Comparison of ENCODE assay signal across 12 mouse cellular contexts in the genomic region with DNA sequence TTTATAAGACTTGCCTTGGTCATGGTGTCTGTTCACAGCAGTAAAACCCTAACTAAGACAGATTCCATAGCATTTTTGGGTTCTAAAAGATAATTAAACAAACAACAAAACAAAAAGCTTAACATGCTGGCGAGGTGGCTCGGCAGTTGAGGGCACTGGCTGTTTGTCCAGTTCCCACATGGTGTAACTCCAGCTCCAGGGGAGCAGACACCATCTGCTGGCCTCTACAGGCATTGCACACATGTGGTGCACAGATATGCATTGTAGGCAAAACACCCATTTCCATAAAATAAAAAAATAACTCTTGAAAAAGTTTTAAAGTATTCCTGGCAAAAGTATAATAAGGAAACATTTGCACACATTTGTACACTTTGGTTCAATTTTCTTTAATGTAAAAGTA. TPM values are rescaled to one million over a fixed set of nuclear protein-coding genes. Genes with fewer than 3 reads are reported as not detected.
DNase-seq lines count a peak whose midpoint lies in the region; ATAC-seq and TF ChIP-seq lines count a peak whose summit lies in the region.
"Had no signal": no experiment of that assay in that cellular context is flagged by ENCODE, and none has a peak within 500 bp of the region (broad histone marks: within the 10 kb centered on the region; RNA-seq: fewer than 3 reads in every experiment).

No protein-coding gene starts in this region.

- H3K4me1 ChIP-seq in kidney, adult 2 months (ENCODE audit: control insufficient read depth, insufficient read depth, low read length), result peaks cover 10% of the 10 kb centered on the region; the same call in 1 of the 2 replicates
- H3K4me1 ChIP-seq in kidney, embryonic 15.5 days, result no peaks in the 10 kb centered on the region
- H3K4me1 ChIP-seq in bone marrow, adult 2 months (ENCODE audit: control insufficient read depth, insufficient read depth, low read length), result no peaks in the 10 kb centered on the region

- DNase-seq in CD4-positive, CD25-positive, alpha-beta regulatory T cell, adult 2 months (ENCODE audit: low read depth, low spot score), result peak; percentile 17
- DNase-seq in kidney, adult 2 months, result no peak
- DNase-seq in 3T3-L1 (ENCODE audit: low read depth, low spot score), result peak; percentile 45
- DNase-seq in T-cell, adult 2 months (ENCODE audit: low spot score), result no peak
- DNase-seq in cerebellum, postnatal 14 days, result no peak
- DNase-seq: gastrocnemius, postnatal 14 days; heart, postnatal 14 days; kidney, postnatal 10 days had no signal

- H3K4me2 ChIP-seq in kidney, embryonic 15.5 days, result no peak overlapping the region

- no peaks in the 10 kb centered on the region for H3K9me3 ChIP-seq in kidney, embryonic 15.5 days (replicated peaks)

- H3K9ac ChIP-seq in kidney, embryonic 15.5 days, result no peak overlapping the region

- no peak for ATAC-seq in CD4-positive, CD25-positive, alpha-beta regulatory T cell, adult 4 months
- no peak for ATAC-seq in kidney, embryonic 15.5 days (replicated peaks; ENCODE audit: low FRiP score)
- ATAC-seq: activated CD4-positive, CD25-positive, alpha-beta regulatory T cell, adult 4 months had no signal

- TF ChIP-seq CTCF in kidney, adult 2 months (conservative IDR thresholded peaks at IDR 0.05; ENCODE audit: insufficient read depth, insufficient read length, low read depth, low read length), result peak; percentile 52
- TF ChIP-seq CTCF in bone marrow, adult 2 months (IDR thresholded peaks at IDR 0.05; ENCODE audit: control insufficient read depth, insufficient read depth, low read length), result peak; percentile 41; the same call in 1 of the 2 replicates

- peaks cover 2% of the 10 kb centered on the region; the same call in 1 of the 2 replicates for H3K36me3 ChIP-seq in kidney, adult 2 months (ENCODE audit: control insufficient read depth, insufficient read depth, low read length)
- peaks cover 84% of the 10 kb centered on the region for H3K36me3 ChIP-seq in kidney, embryonic 15.5 days

- no peak overlapping the region for H3K4me3 ChIP-seq in kidney, adult 2 months (ENCODE audit: insufficient read depth, low read depth, low read length)
- H3K4me3 ChIP-seq in kidney, embryonic 15.5 days (replicated peaks), result no peak overlapping the region
- H3K4me3 ChIP-seq in bone marrow, adult 2 months (replicated peaks; ENCODE audit: control insufficient read depth, low read depth, low read length), result no peak overlapping the region

- WGBS in kidney, adult 2 months, result 81% methylated on average over 2 of the region's 2 CpGs
- WGBS in kidney, embryonic 15.5 days, result 80% methylated on average over 2 of the region's 2 CpGs
- WGBS in bone marrow, adult 2 months, result 79% methylated on average over 2 of the region's 2 CpGs

- H3K27me3 ChIP-seq in kidney, adult 2 months (replicated peaks; ENCODE audit: control insufficient read depth, insufficient read depth, low read length), result no peaks in the 10 kb centered on the region
- no peaks in the 10 kb centered on the region for H3K27me3 ChIP-seq in kidney, embryonic 15.5 days

- TF ChIP-seq POLR2A in kidney, adult 2 months (IDR thresholded peaks at IDR 0.05; ENCODE audit: low read depth, low read length), result no peak
- no peak for TF ChIP-seq POLR2A in bone marrow, adult 2 months (IDR thresholded peaks at IDR 0.05; ENCODE audit: borderline replicate concordance, control insufficient read depth, low read depth, low read length)

- H3K27ac ChIP-seq in kidney, adult 2 months (ENCODE audit: insufficient read depth, low read depth, low read length), result no peak overlapping the region
- no peak overlapping the region for H3K27ac ChIP-seq in kidney, embryonic 15.5 days
- no peak overlapping the region for H3K27ac ChIP-seq in bone marrow, adult 2 months (ENCODE audit: control insufficient read depth, insufficient read depth, low read depth, low read length, poor library complexity)

RNA-seq across cellular contexts. Expression of a gene that starts 7.6 kb away (rescaled TPM):
- 10 to 100 TPM; 32.4 to 33.0 TPM for polyA plus RNA-seq in CD4-positive, CD25-positive, alpha-beta regulatory T cell, adult 4 months (2017; shearing (Covaris generic))
- polyA plus RNA-seq in kidney, adult 2 months (2012; rRNA removed), result 28.4 and 33.0 TPM in 2 replicates
- 62.1 and 64.1 TPM in 2 replicates for polyA plus RNA-seq in kidney, embryonic 15.5 days (2015; fragmentation: Nextera tagmentation; extraction: Ambion mirVana)
- polyA plus RNA-seq in bone marrow, adult 2 months (2011; ENCODE audit: insufficient read depth, insufficient read length, low replicate concordance, missing spikeins), result 25.6 and 28.5 TPM in 2 replicates

Comparison
In these comparisons a context has a peak if more than half of its experiments do, and no peak if none do; other contexts are left out.
1. DNase-seq: peak in CD4-positive, CD25-positive, alpha-beta regulatory T cell, adult 2 months (single experiment) and 3T3-L1 (single experiment); none in kidney, adult 2 months (single experiment), T-cell, adult 2 months (single experiment) and cerebellum, postnatal 14 days (0 of 2).